Mouse (Mus musculus): ENCODE measurements around the gene Slc25a44.

Gene Slc25a44

DNA sequence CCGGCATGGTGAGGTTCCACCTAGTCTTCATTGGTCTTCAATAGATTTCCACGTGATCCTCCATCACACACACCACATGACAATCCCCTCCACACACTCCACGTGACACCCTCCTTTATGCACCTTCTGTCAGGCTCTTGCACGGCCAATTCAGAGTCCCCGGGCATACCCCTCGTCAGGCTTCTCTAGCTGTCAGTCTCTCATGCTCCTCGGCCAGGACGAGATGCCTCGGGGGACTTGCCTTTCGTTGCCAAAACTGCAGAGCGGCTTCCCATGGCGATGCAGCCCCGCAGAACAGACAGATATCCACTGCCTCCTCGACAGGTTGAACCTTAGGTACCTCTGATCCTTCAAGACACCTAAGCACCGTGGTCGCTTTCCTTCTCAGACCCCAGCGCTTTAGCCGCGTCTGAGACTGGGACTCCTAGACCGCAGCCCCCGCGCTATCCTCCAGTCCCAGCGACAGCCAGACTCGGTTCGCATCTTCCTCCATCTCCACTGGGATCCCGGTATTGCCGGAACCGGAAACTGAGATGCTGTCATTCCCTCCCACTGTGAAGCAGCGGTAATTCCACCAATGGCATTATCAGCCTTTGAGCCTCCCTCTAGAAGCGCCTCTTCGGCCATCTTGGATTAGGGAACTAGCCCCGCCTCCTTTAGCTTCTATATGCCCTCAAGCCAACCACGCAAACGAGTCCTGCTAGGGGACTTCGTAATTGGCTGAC lies at the start of gene Slc25a44:
TSS of gene Slc25a44 (minus strand) at position 535 of the 725 bp plus-strand sequence.
- DNase-seq (ENCODE audit: low spot score): peak; percentile 98

DNA sequence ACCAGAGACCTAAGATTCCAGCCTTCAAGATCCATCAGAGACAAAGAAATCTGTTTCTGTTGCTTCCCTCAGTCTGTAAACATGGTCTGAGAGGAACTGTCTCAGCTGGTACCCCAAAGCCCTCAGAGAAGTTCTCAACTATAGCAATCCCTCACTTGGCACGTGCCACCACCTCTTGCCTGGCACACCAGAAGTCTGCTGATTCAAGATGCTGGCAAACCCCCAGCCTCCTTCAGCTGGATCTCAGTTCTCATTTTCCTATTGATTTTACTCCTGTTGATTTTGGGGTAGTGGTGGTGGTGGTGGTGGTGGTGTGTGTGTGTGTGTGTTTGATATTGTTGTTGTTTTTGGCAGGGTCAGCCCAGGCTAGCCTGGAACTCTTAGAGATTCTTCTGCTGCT lies 48.6 kb upstream of the Slc25a44 start:
- DNase-seq (ENCODE audit: low spot score): no peak

GRCm38 (mm10) chr3:88473020-88473419 lies 48.1 kb upstream of the Slc25a44 start:
- DNase-seq (ENCODE audit: low spot score): no peak

DNA sequence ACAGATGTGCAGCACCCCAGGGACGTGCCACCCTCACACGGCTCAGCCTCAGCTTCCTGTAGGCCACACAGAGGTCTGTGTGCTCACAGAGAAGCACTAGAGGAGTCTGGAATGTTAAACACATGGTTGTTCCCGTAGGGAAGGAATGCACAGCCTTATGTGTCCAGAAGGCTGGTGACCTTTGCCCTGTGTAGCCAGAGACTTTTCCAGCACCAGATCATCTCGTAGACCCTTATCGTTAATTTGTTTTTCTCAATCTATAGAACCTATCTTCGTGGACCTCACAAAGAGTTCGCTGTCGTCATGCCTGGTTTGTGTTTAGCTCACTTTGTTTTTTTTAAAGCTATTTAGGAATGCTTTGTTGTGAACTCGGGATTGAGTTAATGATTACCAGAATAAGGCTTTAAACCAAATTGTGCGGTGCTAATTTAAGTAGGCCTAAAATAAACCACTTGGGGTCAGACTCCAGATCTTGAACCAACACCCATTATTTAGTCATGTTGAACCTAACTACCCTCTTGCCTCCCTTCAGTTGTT lies 46.1 kb upstream of the Slc25a44 start:
- DNase-seq (ENCODE audit: low spot score): no peak

- DNase-seq (ENCODE audit: low spot score): no peak
Measured at GRCm38 (mm10) chr3:88469466-88469865, 44.5 kb upstream of the Slc25a44 start.

DNA sequence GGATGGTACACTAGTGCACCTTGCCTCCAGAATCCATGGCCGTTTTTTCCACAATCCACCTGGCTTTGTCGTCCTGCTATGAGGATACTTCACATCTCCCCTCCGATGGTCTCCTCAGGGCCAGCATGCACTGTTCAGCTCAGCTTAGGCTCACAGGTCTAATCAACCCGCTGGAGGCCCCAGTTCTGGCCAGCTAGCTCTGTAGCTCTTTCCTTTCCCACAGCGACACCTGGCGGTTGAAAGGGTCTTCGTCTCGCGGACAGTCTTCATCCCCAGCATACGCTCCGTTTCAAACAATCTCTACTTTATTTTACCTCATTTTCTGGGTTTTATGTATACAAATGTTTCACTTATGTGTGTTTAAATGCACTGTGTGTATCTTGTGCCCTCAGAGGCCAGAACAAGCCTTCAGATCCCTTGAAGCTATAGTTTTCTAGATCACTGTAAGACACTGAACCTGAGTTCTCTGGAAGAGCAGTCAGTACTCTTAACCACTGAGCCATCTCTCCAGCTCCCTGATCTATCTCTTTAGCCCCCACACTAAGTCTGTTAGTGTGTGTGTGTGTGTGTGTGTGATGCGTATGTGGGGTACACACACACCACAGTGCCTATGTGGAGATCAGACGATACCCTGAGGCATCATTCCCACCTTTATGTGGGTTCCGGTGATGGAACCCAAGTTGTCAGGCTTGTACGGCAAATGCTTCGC lies 42.3 kb upstream of the Slc25a44 start:
- DNase-seq (ENCODE audit: low spot score): peak; percentile 90

GRCm38 (mm10) chr3:88465127-88465526 lies 40.2 kb upstream of the Slc25a44 start:
- DNase-seq (ENCODE audit: low spot score): peak; percentile 33

DNA sequence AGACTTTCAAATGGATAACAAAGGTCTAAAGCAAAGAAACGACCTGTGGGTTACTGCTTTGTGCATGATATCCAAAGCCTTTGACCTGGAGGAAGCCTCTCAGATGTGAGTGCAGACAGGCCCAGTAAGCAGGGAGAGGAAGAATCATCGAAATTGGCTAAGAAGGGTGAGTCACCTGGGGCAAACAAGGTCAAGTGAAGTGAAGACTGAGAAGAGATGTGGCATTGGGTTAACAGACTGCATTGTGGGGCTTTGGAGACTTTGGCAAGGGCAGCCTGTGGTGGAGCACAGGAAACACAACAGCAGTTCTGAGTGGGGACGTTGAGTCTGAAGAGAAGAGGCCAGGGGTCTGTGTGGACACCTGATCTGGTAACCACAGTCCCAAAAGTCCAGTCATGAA lies 39.5 kb upstream of the Slc25a44 start:
- no peak for DNase-seq (ENCODE audit: low spot score)

DNA sequence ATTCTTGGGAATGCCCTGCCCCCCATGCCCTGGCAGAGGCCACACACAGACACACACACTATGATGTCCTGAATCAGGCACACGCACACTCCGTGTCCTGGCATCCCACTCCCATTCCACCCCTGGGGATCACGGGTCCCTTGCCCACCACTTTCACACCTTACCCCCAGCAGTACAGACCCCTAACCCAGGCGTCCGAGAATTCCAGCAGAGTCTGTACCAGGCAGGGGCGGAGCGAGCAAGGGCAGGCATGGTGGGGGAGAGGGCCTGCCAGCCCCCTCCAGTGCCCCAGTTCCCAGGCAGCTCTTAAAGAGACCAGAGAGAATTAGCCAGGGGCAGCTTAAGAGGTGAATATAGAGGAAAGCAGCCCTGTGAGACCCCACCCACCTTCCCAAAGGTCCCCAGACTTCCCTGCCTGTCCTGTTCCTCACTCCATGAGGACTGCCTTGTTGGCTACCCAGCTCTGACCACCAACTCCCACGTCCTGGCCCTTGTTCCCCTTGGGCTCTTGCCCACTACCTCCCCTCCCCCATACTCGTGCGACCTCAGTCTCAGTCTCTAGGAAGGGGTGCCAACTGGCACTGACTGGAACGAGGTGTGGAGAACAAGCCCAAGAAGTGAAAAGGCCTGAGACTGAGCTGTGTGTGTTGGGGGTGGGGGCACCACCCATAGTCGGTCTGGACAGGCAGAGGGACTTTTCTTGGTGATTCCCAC lies 36.2 kb upstream of the Slc25a44 start, which contains the start of gene Sema4a:
TSS of gene Sema4a (minus strand) at position 200 of the 714 bp plus-strand sequence.
- DNase-seq (ENCODE audit: low spot score): no peak

DNA sequence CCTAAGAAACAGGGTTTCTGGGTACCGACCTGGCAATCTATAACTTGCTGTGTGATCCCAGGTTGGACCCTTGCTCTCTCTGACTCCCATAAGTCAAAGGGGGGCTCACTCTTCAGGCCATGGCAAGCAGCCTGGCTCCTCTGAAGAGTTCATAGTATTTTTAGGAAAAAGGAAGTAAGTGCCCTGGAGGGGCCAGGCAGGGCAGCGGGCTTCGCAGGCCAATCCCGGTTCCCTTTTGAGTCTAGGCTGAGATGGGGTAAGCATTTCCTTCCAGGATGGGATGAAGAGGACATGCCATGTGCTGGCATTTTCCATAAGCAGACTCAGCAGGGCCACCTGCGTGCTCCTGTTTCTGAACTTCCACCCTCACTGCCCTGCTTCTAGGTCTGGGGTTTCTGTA lies 35.1 kb upstream of the Slc25a44 start:
- DNase-seq (ENCODE audit: low spot score): no peak

GRCm38 (mm10) chr3:88458778-88459219 lies 33.9 kb upstream of the Slc25a44 start:
- DNase-seq (ENCODE audit: low spot score): no peak

- DNase-seq (ENCODE audit: low spot score): no peak
Measured at GRCm38 (mm10) chr3:88456746-88457532, 32.0 kb upstream of the Slc25a44 start.

DNA sequence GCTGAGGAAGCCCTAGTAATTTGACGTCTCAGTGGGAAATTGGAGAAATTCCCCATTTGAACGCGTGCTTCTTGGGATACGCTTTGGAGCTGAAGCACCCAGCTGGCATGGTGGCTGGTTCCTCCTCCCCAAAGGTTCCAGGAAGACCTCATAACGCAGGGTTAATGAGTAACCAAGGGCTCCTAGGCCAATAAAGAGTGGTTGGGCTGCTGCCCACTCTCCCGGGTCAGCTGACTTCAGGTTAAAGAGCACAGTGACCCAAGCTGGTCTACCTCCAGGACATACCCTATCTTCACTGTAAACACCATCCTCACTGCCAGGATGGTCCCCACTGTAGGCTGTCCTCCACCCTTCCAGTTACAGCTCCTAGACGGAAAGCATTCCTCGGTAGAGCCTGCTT lies 31.4 kb upstream of the Slc25a44 start:
- peak; percentile 47 for DNase-seq (ENCODE audit: low spot score)

- DNase-seq (ENCODE audit: low spot score): peak; percentile 80
Measured at GRCm38 (mm10) chr3:88455588-88456264, 30.8 kb upstream of the Slc25a44 start.

DNA sequence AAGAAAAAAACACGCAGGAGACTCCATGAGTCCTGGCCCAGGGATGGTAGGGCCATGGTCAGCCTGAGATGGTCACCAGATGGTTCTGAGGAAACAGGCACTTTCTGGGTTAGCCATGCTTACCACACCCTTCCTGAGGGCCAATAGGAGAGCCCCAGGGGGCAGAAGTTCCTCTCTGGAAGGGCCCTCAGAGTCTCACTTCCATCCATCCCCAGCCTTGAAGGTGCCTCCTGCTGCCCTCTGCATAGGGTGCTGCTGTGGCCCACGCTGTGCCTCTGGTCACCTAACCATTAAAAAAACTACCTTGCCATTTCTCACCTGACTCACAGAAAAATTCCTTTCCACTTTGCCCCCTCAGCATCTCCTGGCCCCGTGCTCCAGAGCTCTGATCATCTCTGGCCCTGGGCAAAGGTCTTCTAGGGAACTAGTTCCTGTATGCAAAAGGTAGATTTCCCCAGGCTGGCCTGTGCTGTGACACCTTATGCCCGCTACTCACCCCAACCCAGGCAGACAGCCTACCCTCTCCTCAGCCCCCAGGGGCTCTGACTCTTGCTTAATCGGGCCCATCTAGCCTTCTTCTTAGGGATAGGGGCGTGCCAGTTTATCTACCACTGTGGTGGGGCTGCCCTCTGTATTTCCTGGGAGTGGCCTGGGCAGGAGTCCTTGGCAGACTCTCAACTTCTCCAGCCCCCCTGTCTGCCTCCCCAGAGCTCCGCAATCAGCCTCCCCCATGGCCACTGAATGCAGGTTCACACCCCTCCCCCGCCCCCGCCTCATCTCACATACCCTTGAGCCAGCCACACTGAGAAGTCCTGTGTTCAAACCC lies 30.0 kb upstream of the Slc25a44 start:
- no peak for DNase-seq (ENCODE audit: low spot score)

DNA sequence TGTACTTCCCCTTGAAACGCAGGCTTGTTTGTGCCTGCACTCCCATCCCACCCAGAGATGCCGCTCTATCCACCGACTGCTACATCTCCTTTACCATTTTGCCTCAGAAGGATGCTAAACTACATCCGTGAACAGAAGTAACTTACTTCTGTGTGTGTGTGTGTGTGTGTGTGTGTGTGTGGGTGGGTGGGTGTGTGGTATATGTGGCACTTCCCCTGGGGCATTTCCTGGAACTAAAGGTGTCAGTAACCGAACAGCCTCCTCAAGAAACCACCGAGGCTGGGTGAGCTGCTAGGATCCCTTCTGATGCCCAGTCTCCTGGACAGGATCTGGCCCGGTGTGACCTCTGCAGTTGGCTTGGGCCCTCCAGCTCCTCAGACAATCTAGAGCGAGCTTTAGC lies 29.0 kb upstream of the Slc25a44 start:
- DNase-seq (ENCODE audit: low spot score): no peak

DNA sequence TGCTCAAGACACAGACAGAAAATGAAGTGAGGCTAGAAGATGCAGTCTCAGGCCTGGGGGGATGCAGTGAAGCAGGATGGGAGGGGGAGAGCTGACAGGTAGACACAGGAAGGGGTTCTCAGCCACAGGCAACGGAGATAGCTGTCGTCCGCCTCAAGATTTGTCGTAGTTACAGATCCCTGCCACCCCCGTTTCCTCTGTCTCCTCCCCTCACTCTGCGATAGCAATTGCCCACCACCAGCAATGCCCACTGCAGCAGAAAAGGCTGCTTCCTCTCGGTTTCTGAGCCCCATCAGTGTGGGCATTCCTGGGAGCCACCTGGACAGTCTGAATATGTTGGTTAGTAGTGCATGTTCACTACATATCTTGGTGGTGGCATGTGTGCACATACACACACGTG lies 28.4 kb upstream of the Slc25a44 start:
- DNase-seq (ENCODE audit: low spot score): no peak

GRCm38 (mm10) chr3:88452716-88453115 lies 27.8 kb upstream of the Slc25a44 start:
- no peak for DNase-seq (ENCODE audit: low spot score)

- no peak for DNase-seq (ENCODE audit: low spot score)
Measured at GRCm38 (mm10) chr3:88452246-88452645, 27.3 kb upstream of the Slc25a44 start.
